Mouse (Mus musculus): ENCODE measurements at regions not wholly inside any gene's neighbourhood (a gene's known extent, or its start where the extent isn't known, plus 50 kb on each side); places are given as distances from the start of the nearest gene placed in this dataset.

- no peak for TF ChIP-seq GATA1 (IDR thresholded peaks at IDR 0.05; ENCODE audit: borderline replicate concordance, low read length)
- TF ChIP-seq TAL1 (conservative IDR thresholded peaks at IDR 0.05; ENCODE audit: low read depth, low read length) = no peak
- no peak for TF ChIP-seq CTCF (IDR thresholded peaks at IDR 0.05; ENCODE audit: low read depth, low read length)
- no peak for TF ChIP-seq POLR2AphosphoS5 (IDR thresholded peaks at IDR 0.05; ENCODE audit: insufficient replicate concordance, low read depth, low read length)
- no peak for TF ChIP-seq GATA2 (IDR thresholded peaks at IDR 0.05; ENCODE audit: borderline replicate concordance, low read depth, low read length)
These were observed 314.8 kb downstream of the Sorl1 start for GRCm38 (mm10) chr9:41809291-41809690.

Data from G1E (cell line).